Mouse (Mus musculus) CH12.LX (cell line): ENCODE measurements at regions not wholly inside any gene's neighbourhood (a gene's known extent, or its start where the extent isn't known, plus 50 kb on each side); places are given as distances from the start of the nearest gene placed in this dataset.

Source experiments
- DNase-seq: peaks from one replicate; pipeline ENCODE4 v3.0.0-alpha.2; 2013; ENCODE audit errors: extremely low read depth
- H3K27ac ChIP-seq: 2 replicates; pipeline ENCODE4 v1.5.1; 2012; ENCODE audit warnings: low read depth, mild to moderate bottlenecking, control low read depth, moderate library complexity; ENCODE audit not compliant: insufficient read depth
- H3K27me3 ChIP-seq: replicated peaks from 2 replicates; pipeline ENCODE3; 2012; ENCODE audit warnings: inconsistent platforms
- H3K36me3 ChIP-seq, 2 experiments: replicated peaks in 1 of 2; 2 replicates each; pipeline versions ENCODE3 to v1.6.1; 2012; ENCODE audit warnings: inconsistent platforms in 1 of 2, low read length in 1 of 2, mild to moderate bottlenecking in 1 of 2, mixed read lengths in 1 of 2, moderate library complexity in 1 of 2; ENCODE audit not compliant: control insufficient read depth in 1 of 2, insufficient read depth in 1 of 2
- H3K4me1 ChIP-seq, 2 experiments: 2 replicates each; pipeline ENCODE4 v1.6.1; 2012; ENCODE audit warnings: inconsistent platforms in 1 of 2, moderate library complexity in 1 of 2; ENCODE audit not compliant: insufficient read depth in 2 of 2, control insufficient read depth in 1 of 2
- H3K4me2 ChIP-seq: 2 replicates; pipeline ENCODE4 v1.6.1; 2012; ENCODE audit warnings: low read depth, mild to moderate bottlenecking, control low read depth; ENCODE audit not compliant: poor library complexity, insufficient read depth, severe bottlenecking
- H3K4me3 ChIP-seq, 3 experiments: fragments of 150-350 bp in 1 of 3; sonication (generic) in 1 of 3; replicated peaks in 1 of 3; 2 replicates each; pipeline versions ENCODE3 to v1.5.1; 2011 to 2012; ENCODE audit warnings: low read depth in 2 of 3, low read length in 2 of 3, mild to moderate bottlenecking in 2 of 3, moderate library complexity in 2 of 3, control low read depth in 1 of 3, improper control_type of control experiment in 1 of 3, inconsistent platforms in 1 of 3, mixed read lengths in 1 of 3; ENCODE audit not compliant: poor library complexity in 1 of 3
- H3K79me2 ChIP-seq: replicated peaks from 2 replicates; pipeline ENCODE4 v1.6.1; 2012; ENCODE audit warnings: mild to moderate bottlenecking, moderate library complexity; ENCODE audit not compliant: control insufficient read depth, poor library complexity, insufficient read depth, severe bottlenecking; ENCODE audit errors: extremely low read depth
- H3K9ac ChIP-seq: 2 replicates; pipeline ENCODE4 v1.6.1; 2012; ENCODE audit warnings: low read depth, mild to moderate bottlenecking, control low read depth, moderate library complexity; ENCODE audit not compliant: insufficient read depth
- H3K9me3 ChIP-seq: replicated peaks from 2 replicates; pipeline ENCODE3; 2012; ENCODE audit warnings: low read length, inconsistent platforms, mixed read lengths
- CHD1 ChIP-seq: IDR thresholded peaks from 2 replicates; pipeline ENCODE4 v1.6.1; 2012; ENCODE audit warnings: low read depth, low read length, improper control_type of control experiment, inconsistent platforms
- CHD2 ChIP-seq: IDR thresholded peaks from 2 replicates; pipeline ENCODE4 v1.6.1; 2011; ENCODE audit warnings: low read length, improper control_type of control experiment
- CTCF ChIP-seq, 2 experiments: IDR thresholded peaks in 1 of 2; conservative IDR thresholded peaks in 1 of 2; 2 replicates each; pipeline ENCODE4 v1.5.1; 2011 to 2012; ENCODE audit warnings: low read depth in 2 of 2, low read length in 2 of 2, improper control_type of control experiment in 1 of 2, inconsistent platforms in 1 of 2, mild to moderate bottlenecking in 1 of 2, moderate library complexity in 1 of 2
- ELF1 ChIP-seq: IDR thresholded peaks from 2 replicates; pipeline ENCODE4 v1.6.1; 2014; ENCODE audit warnings: low read depth, mild to moderate bottlenecking, inconsistent platforms, low read length, improper control_type of control experiment
- ETS1 ChIP-seq: conservative IDR thresholded peaks from 2 replicates; pipeline ENCODE4 v1.6.1; 2012; ENCODE audit warnings: low read depth, mild to moderate bottlenecking, inconsistent platforms, low read length, improper control_type of control experiment, moderate library complexity
- GABPA ChIP-seq: IDR thresholded peaks from 2 replicates; pipeline ENCODE4 v1.6.1; 2012; ENCODE audit warnings: low read depth, low read length, improper control_type of control experiment, inconsistent platforms; ENCODE audit not compliant: insufficient replicate concordance
- JUN ChIP-seq: IDR thresholded peaks from 2 replicates; pipeline ENCODE4 v1.6.1; 2011; ENCODE audit warnings: low read depth, mild to moderate bottlenecking, low read length, improper control_type of control experiment, moderate library complexity; ENCODE audit not compliant: insufficient read depth
- JUND ChIP-seq: conservative IDR thresholded peaks from 2 replicates; pipeline ENCODE4 v1.6.1; 2011; ENCODE audit warnings: low read depth, low read length, improper control_type of control experiment
- KAT2A ChIP-seq: IDR thresholded peaks from 2 replicates; pipeline ENCODE4 v1.6.1; 2012; ENCODE audit warnings: low read length, improper control_type of control experiment, inconsistent platforms; ENCODE audit not compliant: insufficient replicate concordance
- MAX ChIP-seq: IDR thresholded peaks from 2 replicates; pipeline ENCODE4 v1.6.1; 2011; ENCODE audit warnings: low read length, improper control_type of control experiment
- MAZ ChIP-seq: IDR thresholded peaks from 2 replicates; pipeline ENCODE4 v1.6.1; 2012; ENCODE audit warnings: low read depth, mild to moderate bottlenecking, inconsistent platforms, low read length, improper control_type of control experiment, moderate library complexity
- MEF2A ChIP-seq: IDR thresholded peaks from 2 replicates; pipeline ENCODE4 v1.6.1; 2014; ENCODE audit warnings: low read depth, mild to moderate bottlenecking, inconsistent platforms, low read length, improper control_type of control experiment, borderline replicate concordance
- POLR2A ChIP-seq: IDR thresholded peaks from 2 replicates; pipeline ENCODE4 v1.6.1; 2011; ENCODE audit warnings: low read depth, mild to moderate bottlenecking, improper control_type of control experiment, low read length
- RCOR1 ChIP-seq: conservative IDR thresholded peaks from 2 replicates; pipeline ENCODE4 v1.6.1; 2012; ENCODE audit warnings: low read depth, mild to moderate bottlenecking, inconsistent platforms, low read length, improper control_type of control experiment
- SIN3A ChIP-seq: IDR thresholded peaks from 2 replicates; pipeline ENCODE4 v1.6.1; 2012; ENCODE audit warnings: low read length, improper control_type of control experiment, inconsistent platforms
- TBP ChIP-seq: conservative IDR thresholded peaks from 2 replicates; pipeline ENCODE4 v1.6.1; 2011; ENCODE audit warnings: low read depth, low read length, improper control_type of control experiment
- UBTF ChIP-seq: IDR thresholded peaks from 2 replicates; pipeline ENCODE4 v1.6.1; 2012; ENCODE audit warnings: low read depth, mild to moderate bottlenecking, inconsistent platforms, low read length, improper control_type of control experiment, moderate library complexity
- ZKSCAN1 ChIP-seq: IDR thresholded peaks from 2 replicates; pipeline ENCODE4 v1.6.1; 2012; ENCODE audit warnings: low read depth, inconsistent platforms, low read length, improper control_type of control experiment, borderline replicate concordance
- ZMIZ1 ChIP-seq: IDR thresholded peaks from 2 replicates; pipeline ENCODE4 v1.6.1; 2012; ENCODE audit warnings: low read depth, mild to moderate bottlenecking, inconsistent platforms, low read length, improper control_type of control experiment
- ZNF384 ChIP-seq: IDR thresholded peaks from 2 replicates; pipeline ENCODE4 v1.6.1; 2012; ENCODE audit warnings: low read depth, low read length, improper control_type of control experiment, inconsistent platforms
- dilution Hi-C: fragments of 300-500 bp; cut with MboI; formaldehyde crosslinking; loops from 2 replicates; pipeline ENCODE4 v1.14.3; 2020; ENCODE audit warnings: low sequenced_read_pairs; ENCODE audit not compliant: extremely low pct_unique_long_range_greater_than_20kb, extremely low pct_ligation_motif_present
- in situ Hi-C: fragments of 300-500 bp; cut with MboI; formaldehyde crosslinking; loops from 3 replicates; pipeline ENCODE4 v1.14.3; 2019; ENCODE audit warnings: low sequenced_read_pairs, low pct_ligation_motif_present, low pct_unique_long_range_greater_than_20kb, mixed read lengths

- H3K27ac ChIP-seq = no peak overlapping the region
- no peak for DNase-seq
- H3K4me3 ChIP-seq = no peak overlapping the region
- no peak overlapping the region for H3K4me2 ChIP-seq
- no peaks in the 10 kb centered on the region for H3K79me2 ChIP-seq
- TF ChIP-seq CTCF (conservative IDR thresholded peaks at IDR 0.05 in 1 of 2, IDR thresholded peaks at IDR 0.05 in 1 of 2; ENCODE audit: low read depth in 2 of 2, low read length in 2 of 2) (no peak), KAT2A (no peak), GABPA (no peak), MAX (no peak), UBTF (no peak), MEF2A (no peak), SIN3A (no peak), POLR2A (no peak), ZNF384 (no peak), ETS1 (no peak), JUN (no peak), CHD1 (no peak), JUND (no peak), ZMIZ1 (no peak), ZKSCAN1 (no peak)
- TF ChIP-seq, all 38 proteins: peak for 0
- H3K4me1 ChIP-seq = no peaks in the 10 kb centered on the region
- H3K27me3 ChIP-seq = no peaks in the 10 kb centered on the region
- H3K36me3 ChIP-seq = no peaks in the 10 kb centered on the region
- dilution Hi-C loops = no loop called here
- H3K9me3 ChIP-seq = peaks cover 30% of the 10 kb centered on the region
- H3K9ac ChIP-seq = no peak overlapping the region
- in situ Hi-C loops = no loop called here
Measured at GRCm38 (mm10) chr4:67626641-67627040, 799.3 kb downstream of the Tlr4 start.

- H3K27ac ChIP-seq = no peak overlapping the region
- H3K36me3 ChIP-seq = no peaks in the 10 kb centered on the region
- no peaks in the 10 kb centered on the region for H3K79me2 ChIP-seq
- no peak overlapping the region for H3K4me3 ChIP-seq
- no peak overlapping the region for H3K9ac ChIP-seq
- dilution Hi-C loops (no loop called here), in situ Hi-C loops (no loop called here)
- TF ChIP-seq RCOR1 = no peak
- TF ChIP-seq ELF1 = no peak
- no peak for TF ChIP-seq MAZ
- TF ChIP-seq TBP = no peak
- no peak for TF ChIP-seq CHD2
- no peak for TF ChIP-seq ZKSCAN1
- H3K4me2 ChIP-seq = no peak overlapping the region
- no peak for DNase-seq
- H3K4me1 ChIP-seq = no peaks in the 10 kb centered on the region
- peaks cover 32% of the 10 kb centered on the region for H3K9me3 ChIP-seq
- H3K27me3 ChIP-seq = no peaks in the 10 kb centered on the region
Measured at GRCm38 (mm10) chr4:67646090-67646489, 818.7 kb downstream of the Tlr4 start.
